Mouse (Mus musculus) neural tube, embryonic 11.5 days (tissue): Measurements from ENCODE around the gene Ubqln1. TPM values are rescaled to one million over a fixed set of nuclear protein-coding genes. Genes with fewer than 3 reads are reported as not detected.

Source experiments
- ATAC-seq: fragments of 200-750 bp; cut with Nextera tagmentation; 2 replicates; pipeline ENCODE4 v1.8.0; 2017; ENCODE audit warnings: moderate number of reproducible peaks, mild to moderate bottlenecking, moderate TSS enrichment, moderate library complexity; ENCODE audit not compliant: insufficient read depth, low FRiP score, low TSS enrichment
- DNase-seq: peaks from one replicate; pipeline ENCODE4 v3.0.0-alpha.2; 2015; ENCODE audit warnings: low spot score
- H3K27ac ChIP-seq: fragments of 300-500 bp; sonication (generic); 2 replicates; pipeline ENCODE4 v1.5.1; 2014; ENCODE audit warnings: low read depth, mild to moderate bottlenecking, low read length
- H3K27me3 ChIP-seq: fragments of 300-500 bp; sonication (generic); 2 replicates; pipeline ENCODE4 v1.6.1; 2014; ENCODE audit warnings: mild to moderate bottlenecking, low read length, mixed read lengths; ENCODE audit not compliant: control insufficient read depth, insufficient read depth
- H3K36me3 ChIP-seq: fragments of 300-500 bp; sonication (generic); 2 replicates; pipeline ENCODE4 v1.6.1; 2014; ENCODE audit warnings: mild to moderate bottlenecking, low read length, moderate library complexity, mixed read lengths; ENCODE audit not compliant: control insufficient read depth, insufficient read depth
- H3K4me1 ChIP-seq: fragments of 300-500 bp; sonication (generic); 2 replicates; pipeline ENCODE4 v1.6.1; 2014; ENCODE audit warnings: low read length, mixed read lengths; ENCODE audit not compliant: control insufficient read depth, insufficient read depth
- H3K4me2 ChIP-seq: fragments of 300-500 bp; sonication (generic); 2 replicates; pipeline ENCODE4 v1.6.1; 2014; ENCODE audit warnings: low read depth, mild to moderate bottlenecking, moderate library complexity
- H3K4me3 ChIP-seq: fragments of 300-500 bp; sonication (generic); 2 replicates; pipeline ENCODE4 v1.5.1; 2014; ENCODE audit warnings: low read depth, low read length
- H3K9ac ChIP-seq: fragments of 300-500 bp; sonication (generic); 2 replicates; pipeline ENCODE4 v1.6.1; 2014; ENCODE audit warnings: mild to moderate bottlenecking, low read length
- H3K9me3 ChIP-seq: fragments of 300-500 bp; sonication (generic); 2 replicates; pipeline ENCODE4 v1.6.1; 2016; ENCODE audit warnings: low read length; ENCODE audit not compliant: control insufficient read depth
- WGBS: fragments of 180-500 bp; shearing (Covaris S2); extraction: QIAGEN DNeasy Blood & Tissue Kit; methylation state at CpG from one replicate; pipeline ENCODE4 v1.1.7; 2014; 5-methylcytosine and 5-hydroxymethylcytosine counted together
- polyA plus RNA-seq: library from polyadenylated mRNA; unstranded; fragments of >200 nt; fragmentation: Nextera tagmentation; extraction: Ambion mirVana; gene quantifications from 2 replicates; pipeline ENCODE4 v1.2.1, GENCODE M21; 2014

Gene Ubqln1
- polyA plus RNA-seq, 1 experiment from 2014 or later: 170 TPM

- Histone ChIP-seq H3K9me3 (no peaks in the 10 kb centered on the region), H3K36me3 (no peaks in the 10 kb centered on the region), H3K27ac (peak overlapping the region; percentile 100), H3K4me3 (peak overlapping the region; percentile 99), H3K4me2 (peak overlapping the region; percentile 57), H3K27me3 (no peaks in the 10 kb centered on the region), H3K4me1 (peaks cover 10% of the 10 kb centered on the region), H3K9ac (peak overlapping the region; percentile 100)
- peak; percentile 96 for ATAC-seq
- WGBS: 1% methylated on average over 59 of the region's 83 CpGs
- peak; percentile 95 for DNase-seq
These were observed 86.4 kb downstream of the Ubqln1 start for GRCm38 (mm10) chr13:58128768-58129671.

- Histone ChIP-seq H3K27me3 (no peaks in the 10 kb centered on the region), H3K4me2 (peak within 1 kb of the TSS; percentile 73), H3K4me1 (peaks cover 10% of the 10 kb centered on the region), H3K9me3 (no peaks in the 10 kb centered on the region), H3K9ac (peak within 1 kb of the TSS; percentile 100), H3K36me3 (no peaks in the 10 kb centered on the region), H3K27ac (peak within 1 kb of the TSS; percentile 100), H3K4me3 (peak within 1 kb of the TSS; percentile 99)
- DNase-seq (peak; percentile 97), ATAC-seq (peak; percentile 94)
- 0% methylated on average over 19 of the region's 62 CpGs for WGBS
These were observed 87.1 kb downstream of the Ubqln1 start, which contains the start of gene Hnrnpa0 for GRCm38 (mm10) chr13:58128396-58128767. TSS of gene Hnrnpa0 (minus strand) at chr13:58128556.

GRCm38 (mm10) chr13:58127766-58128361 lies 87.6 kb downstream of the Ubqln1 start:
- peak; percentile 62 for DNase-seq
- no peaks in the 10 kb centered on the region for H3K27me3 ChIP-seq
- peak; percentile 37 for ATAC-seq
- peaks cover 10% of the 10 kb centered on the region for H3K4me1 ChIP-seq
- under 1% methylated on average over 74 of the region's 81 CpGs for WGBS
- H3K9me3 ChIP-seq: no peaks in the 10 kb centered on the region
- no peaks in the 10 kb centered on the region for H3K36me3 ChIP-seq
- peak overlapping the region; percentile 100 for H3K27ac ChIP-seq
- peak overlapping the region; percentile 99 for H3K4me3 ChIP-seq
- peak overlapping the region; percentile 73 for H3K4me2 ChIP-seq
- peak overlapping the region; percentile 100 for H3K9ac ChIP-seq

- under 1% methylated on average over 61 of the region's 92 CpGs for WGBS
These were observed 88.3 kb downstream of the Ubqln1 start for GRCm38 (mm10) chr13:58126862-58127765.

More at GRCm38 (mm10) chr13:58126862-58127765, 88.3 kb downstream of the Ubqln1 start:
- Histone ChIP-seq H3K4me3 (peak overlapping the region; percentile 99), H3K36me3 (no peaks in the 10 kb centered on the region), H3K4me2 (peak overlapping the region; percentile 73), H3K27ac (peak overlapping the region; percentile 100), H3K4me1 (peaks cover 10% of the 10 kb centered on the region), H3K9ac (peak overlapping the region; percentile 100), H3K27me3 (no peaks in the 10 kb centered on the region), H3K9me3 (no peaks in the 10 kb centered on the region)
- peak; percentile 14 for DNase-seq
- no peak for ATAC-seq

Other genes starting within 250 kb of the Ubqln1 start
- 3.3 and 3.5 TPM in 2 replicates for gene Klhl3, start 102.1 kb downstream of the Ubqln1 start, polyA plus RNA-seq
- 47.3 and 51.0 TPM in 2 replicates for gene Hnrnpa0, start 87.1 kb downstream of the Ubqln1 start, polyA plus RNA-seq
- 46.3 and 54.4 TPM in 2 replicates for gene Idnk, start 58.0 kb downstream of the Ubqln1 start, polyA plus RNA-seq
- 40.4 and 44.9 TPM in 2 replicates for gene Gkap1, start 60.0 kb upstream of the Ubqln1 start, polyA plus RNA-seq
- gene Kif27, start 143.5 kb upstream of the Ubqln1 start, polyA plus RNA-seq: 1.0 and 1.7 TPM in 2 replicates
- 31.2 and 32.2 TPM in 2 replicates for gene 2210016F16Rik, start 169.6 kb upstream of the Ubqln1 start, polyA plus RNA-seq
- gene Rmi1, start 186.6 kb upstream of the Ubqln1 start, polyA plus RNA-seq: 29.8 and 32.1 TPM in 2 replicates
- gene Hnrnpk, start 187.7 kb upstream of the Ubqln1 start, polyA plus RNA-seq: 2,400 and 2,440 TPM in 2 replicates